Mouse (Mus musculus) ES-Bruce4 (cell line): Measurements from ENCODE around the gene Nxpe4. TPM values are rescaled to one million over a fixed set of nuclear protein-coding genes. Genes with fewer than 3 reads are reported as not detected.

Experiments used
- H3K27ac ChIP-seq: 2 replicates; pipeline ENCODE4 v1.5.1; 2012; ENCODE audit warnings: low read length, inconsistent platforms; ENCODE audit not compliant: insufficient read depth
- H3K27me3 ChIP-seq: 2 replicates; pipeline ENCODE4 v1.6.1; 2012; ENCODE audit warnings: mild to moderate bottlenecking, low read length, inconsistent platforms; ENCODE audit not compliant: control insufficient read depth, poor library complexity, insufficient read depth, severe bottlenecking
- H3K36me3 ChIP-seq: 2 replicates; pipeline ENCODE4 v1.6.1; 2012; ENCODE audit warnings: inconsistent platforms, mild to moderate bottlenecking, low read length, moderate library complexity; ENCODE audit not compliant: control insufficient read depth, poor library complexity, insufficient read depth, severe bottlenecking
- H3K4me1 ChIP-seq: one replicate; pipeline ENCODE4 v1.8.1; 2011; ENCODE audit warnings: low read length; ENCODE audit not compliant: control insufficient read depth, insufficient read depth
- H3K4me3 ChIP-seq: 2 replicates; pipeline ENCODE4 v1.5.1; 2011; ENCODE audit warnings: low read depth, mild to moderate bottlenecking, low read length
- H3K9ac ChIP-seq: 2 replicates; pipeline ENCODE4 v1.6.1; 2012; ENCODE audit warnings: low read depth, mild to moderate bottlenecking, inconsistent platforms; ENCODE audit not compliant: poor library complexity, severe bottlenecking
- H3K9me3 ChIP-seq: replicated peaks from 2 replicates; pipeline ENCODE4 v1.6.1; 2012; ENCODE audit warnings: mild to moderate bottlenecking, low read length, inconsistent platforms; ENCODE audit not compliant: control insufficient read depth, poor library complexity, insufficient read depth, severe bottlenecking
- CTCF ChIP-seq: IDR thresholded peaks from one replicate; pipeline ENCODE4 v1.8.1; 2011; ENCODE audit warnings: low read depth, low read length
- EP300 ChIP-seq: IDR thresholded peaks from 2 replicates; pipeline ENCODE4 v1.6.1; 2011; ENCODE audit warnings: low read depth, low read length; ENCODE audit not compliant: insufficient read depth
- POLR2A ChIP-seq: IDR thresholded peaks from one replicate; pipeline ENCODE4 v1.8.1; 2011; ENCODE audit warnings: low read length; ENCODE audit not compliant: insufficient read depth
- polyA plus RNA-seq: library from polyadenylated mRNA; stranded (reverse); fragments of >200 nt; gene quantifications from 2 replicates; pipeline ENCODE4 v1.2.4, GENCODE M21; 2011; ENCODE audit warnings: low read depth; ENCODE audit not compliant: missing spikeins, insufficient read depth, insufficient read length

The Nxpe4 gene
- polyA plus RNA-seq, 1 experiment = 0.88 TPM

GRCm38 (mm10) chr9:48197458-48197884 is 35.6 kb downstream of the Nxpe4 start:
- Histone ChIP-seq H3K27me3 (no peaks in the 10 kb centered on the region), H3K4me1 (no peaks in the 10 kb centered on the region), H3K4me3 (no peak overlapping the region), H3K36me3 (no peaks in the 10 kb centered on the region), H3K9ac (no peak overlapping the region), H3K27ac (no peak overlapping the region), H3K9me3 (no peaks in the 10 kb centered on the region; the same call in 1 of the 2 replicates)
- 0 out of 2 replicates have a peak, but pooled peaks have one; percentile 51 for TF ChIP-seq EP300
- TF ChIP-seq POLR2A = no peak

- H3K27me3 ChIP-seq = no peaks in the 10 kb centered on the region
- H3K9me3 ChIP-seq = no peaks in the 10 kb centered on the region
- TF ChIP-seq POLR2A (no peak), CTCF (no peak), EP300 (no peak)
- H3K9ac ChIP-seq = no peak overlapping the region
- H3K4me1 ChIP-seq = no peaks in the 10 kb centered on the region
- H3K4me3 ChIP-seq = no peak overlapping the region
- H3K27ac ChIP-seq = no peak overlapping the region
- H3K36me3 ChIP-seq = no peaks in the 10 kb centered on the region
Measured at GRCm38 (mm10) chr9:48210970-48211369, 49.1 kb downstream of the Nxpe4 start.

- Histone ChIP-seq H3K9ac (no peak overlapping the region), H3K9me3 (no peaks in the 10 kb centered on the region)
- TF ChIP-seq CTCF = no peak
- no peak for TF ChIP-seq EP300
- no peak for TF ChIP-seq POLR2A
Measured at GRCm38 (mm10) chr9:48211912-48212311, 50.1 kb downstream of the Nxpe4 start.

GRCm38 (mm10) chr9:48214751-48215150 is 52.9 kb downstream of the Nxpe4 start:
- H3K27me3 ChIP-seq = no peaks in the 10 kb centered on the region
- TF ChIP-seq POLR2A = no peak
- no peak for TF ChIP-seq CTCF
- TF ChIP-seq EP300 = no peak

More at GRCm38 (mm10) chr9:48211912-48212311, 50.1 kb downstream of the Nxpe4 start:
- H3K27me3 ChIP-seq = no peaks in the 10 kb centered on the region
- no peaks in the 10 kb centered on the region for H3K36me3 ChIP-seq
- H3K4me3 ChIP-seq = no peak overlapping the region
- no peak overlapping the region for H3K27ac ChIP-seq
- no peaks in the 10 kb centered on the region for H3K4me1 ChIP-seq

GRCm38 (mm10) chr9:48216091-48217001 is 54.5 kb downstream of the Nxpe4 start:
- no peaks in the 10 kb centered on the region for H3K9me3 ChIP-seq
- no peaks in the 10 kb centered on the region for H3K4me1 ChIP-seq
- TF ChIP-seq EP300 (no peak), POLR2A (no peak), CTCF (no peak)
- H3K27ac ChIP-seq = no peak overlapping the region
- H3K9ac ChIP-seq = no peak overlapping the region
- no peaks in the 10 kb centered on the region for H3K27me3 ChIP-seq
- H3K4me3 ChIP-seq = no peak overlapping the region
- no peaks in the 10 kb centered on the region for H3K36me3 ChIP-seq

More at GRCm38 (mm10) chr9:48214751-48215150, 52.9 kb downstream of the Nxpe4 start:
- H3K4me3 ChIP-seq = no peak overlapping the region
- H3K9ac ChIP-seq = no peak overlapping the region
- no peak overlapping the region for H3K27ac ChIP-seq
- no peaks in the 10 kb centered on the region for H3K36me3 ChIP-seq
- H3K4me1 ChIP-seq = no peaks in the 10 kb centered on the region
- H3K9me3 ChIP-seq = no peaks in the 10 kb centered on the region

- TF ChIP-seq EP300 (no peak), POLR2A (no peak), CTCF (no peak)
- Histone ChIP-seq H3K9me3 (no peaks in the 10 kb centered on the region), H3K36me3 (no peaks in the 10 kb centered on the region), H3K27ac (no peak overlapping the region), H3K9ac (no peak overlapping the region), H3K4me3 (no peak overlapping the region), H3K4me1 (no peaks in the 10 kb centered on the region), H3K27me3 (no peaks in the 10 kb centered on the region)
Measured at GRCm38 (mm10) chr9:48230706-48231105, 68.9 kb downstream of the Nxpe4 start.
